Mouse (Mus musculus): ENCODE results near the gene Krtap5-1. TPM values are rescaled to one million over a fixed set of nuclear protein-coding genes. Genes with fewer than 3 reads are reported as not detected.
"Not testable (repeated sequence)": the region's sequence is repeated elsewhere in the genome, so short reads cannot be mapped to it uniquely, and the experiment has no call there.

Gene Krtap5-1
- not detected in 2 replicates for polyA plus RNA-seq (2014; fragmentation: Nextera tagmentation; extraction: Ambion mirVana)

DNA sequence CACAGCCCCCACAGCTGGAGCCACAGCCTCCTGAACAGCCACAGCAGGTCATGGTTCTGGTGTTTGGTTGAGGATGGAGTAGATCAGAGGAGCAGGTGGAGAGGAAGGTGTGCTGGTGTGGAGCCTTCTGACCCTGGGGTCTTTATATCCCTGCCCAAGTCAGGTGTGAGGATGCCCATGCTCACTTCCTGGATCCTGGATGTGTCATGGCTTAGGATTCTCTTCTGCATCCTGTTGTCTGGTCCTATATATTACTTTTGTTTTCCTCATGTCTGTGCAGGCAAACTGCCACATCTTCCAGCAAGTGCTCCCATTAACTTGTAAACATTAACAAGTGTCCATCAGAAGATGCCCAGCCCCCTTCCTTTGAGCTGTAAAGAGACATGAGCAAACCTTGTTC, at the start of gene Krtap5-1:
Gene Krtap5-1 (minus strand): TSS at position 101 of the 400 bp plus-strand sequence.
- not testable (repeated sequence) for H3K4me3 ChIP-seq (ENCODE audit: low read depth, low read length); DNase-seq (ENCODE audit: low spot score, missing footprints); H3K4me1 ChIP-seq (ENCODE audit: control insufficient read depth, insufficient read depth, low read length); H3K27me3 ChIP-seq (ENCODE audit: control insufficient read depth, insufficient read depth, low read length); H3K9me3 ChIP-seq (ENCODE audit: control insufficient read depth, low read length); ATAC-seq (ENCODE audit: low FRiP score); H3K4me2 ChIP-seq; H3K36me3 ChIP-seq (ENCODE audit: control insufficient read depth, insufficient read depth, low read length); H3K27ac ChIP-seq (ENCODE audit: low read depth, low read length); H3K9ac ChIP-seq (ENCODE audit: low read length)

DNA sequence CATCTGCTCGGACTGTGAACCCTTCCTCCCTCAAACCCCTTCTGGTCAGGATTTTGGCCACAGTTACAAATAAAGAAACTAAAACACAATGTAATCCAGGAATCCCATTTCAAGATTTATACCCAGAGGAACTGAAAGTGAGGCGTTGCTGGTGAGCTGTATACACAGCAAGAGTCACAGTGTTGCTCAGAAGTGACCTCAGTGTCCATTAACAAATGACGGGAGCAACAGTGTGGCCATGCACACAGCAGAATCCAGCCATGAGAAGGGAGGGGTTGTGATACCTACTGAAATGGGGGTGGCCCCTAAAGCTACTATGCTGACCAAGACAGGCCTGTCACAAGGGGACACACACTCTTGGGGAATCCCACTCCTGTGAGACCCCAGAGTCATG, 45.3 kb upstream of the Krtap5-1 start:
- Histone ChIP-seq H3K4me1 (ENCODE audit: control insufficient read depth, insufficient read depth, low read length) (no peaks in the 10 kb centered on the region), H3K9me3 (ENCODE audit: control insufficient read depth, low read length) (no peaks in the 10 kb centered on the region), H3K4me3 (ENCODE audit: low read depth, low read length) (no peak overlapping the region), H3K27me3 (ENCODE audit: control insufficient read depth, insufficient read depth, low read length) (no peaks in the 10 kb centered on the region), H3K36me3 (ENCODE audit: control insufficient read depth, insufficient read depth, low read length) (no peaks in the 10 kb centered on the region), H3K9ac (ENCODE audit: low read length) (no peak overlapping the region), H3K4me2 (no peak overlapping the region), H3K27ac (ENCODE audit: low read depth, low read length) (no peak overlapping the region)
- ATAC-seq (ENCODE audit: low FRiP score) (no peak), DNase-seq (ENCODE audit: low spot score, missing footprints) (no peak)
- WGBS, result 83% methylated on average over 3 of the region's 3 CpGs

DNA sequence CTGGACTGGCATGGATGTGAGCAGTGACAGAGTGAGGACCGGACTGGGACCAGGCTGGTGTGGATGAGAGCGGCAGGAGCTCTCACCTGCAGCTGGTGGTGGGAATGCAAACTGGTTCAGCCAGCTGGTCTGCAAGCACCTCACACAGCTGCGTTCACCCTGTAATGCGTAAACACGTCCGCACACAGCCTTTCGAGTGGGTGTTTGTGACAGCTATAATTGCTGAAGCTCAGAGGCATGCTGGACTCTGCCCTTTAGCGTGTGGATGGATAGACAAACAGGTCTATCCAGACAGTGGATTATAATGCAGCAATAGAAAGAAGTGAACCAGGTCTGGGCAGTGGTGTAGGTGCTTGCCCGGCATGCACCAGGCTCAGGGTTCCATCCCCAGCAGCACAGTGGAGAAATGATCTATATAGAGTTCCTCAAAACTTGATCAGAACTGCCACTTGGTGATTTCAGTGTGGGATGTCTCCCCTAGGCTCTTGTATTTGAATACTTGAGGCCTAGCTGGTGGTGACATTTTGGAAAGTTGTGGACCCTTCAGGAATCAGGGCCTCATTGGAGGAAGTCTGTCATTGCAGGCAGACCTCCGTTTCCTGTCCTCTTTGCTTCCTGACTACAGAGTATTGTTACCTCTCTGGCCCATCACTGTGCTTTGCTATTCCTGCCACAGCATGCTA, 44.8 kb upstream of the Krtap5-1 start:
- Histone ChIP-seq H3K4me2 (no peak overlapping the region), H3K27ac (ENCODE audit: low read depth, low read length) (no peak overlapping the region), H3K9me3 (ENCODE audit: control insufficient read depth, low read length) (no peaks in the 10 kb centered on the region), H3K4me1 (ENCODE audit: control insufficient read depth, insufficient read depth, low read length) (no peaks in the 10 kb centered on the region), H3K4me3 (ENCODE audit: low read depth, low read length) (no peak overlapping the region), H3K9ac (ENCODE audit: low read length) (no peak overlapping the region), H3K36me3 (ENCODE audit: control insufficient read depth, insufficient read depth, low read length) (no peaks in the 10 kb centered on the region), H3K27me3 (ENCODE audit: control insufficient read depth, insufficient read depth, low read length) (no peaks in the 10 kb centered on the region)
- ATAC-seq (ENCODE audit: low FRiP score) (no peak), DNase-seq (ENCODE audit: low spot score, missing footprints) (peak; percentile 35)
- 86% methylated on average over 10 of the region's 10 CpGs for WGBS

DNA sequence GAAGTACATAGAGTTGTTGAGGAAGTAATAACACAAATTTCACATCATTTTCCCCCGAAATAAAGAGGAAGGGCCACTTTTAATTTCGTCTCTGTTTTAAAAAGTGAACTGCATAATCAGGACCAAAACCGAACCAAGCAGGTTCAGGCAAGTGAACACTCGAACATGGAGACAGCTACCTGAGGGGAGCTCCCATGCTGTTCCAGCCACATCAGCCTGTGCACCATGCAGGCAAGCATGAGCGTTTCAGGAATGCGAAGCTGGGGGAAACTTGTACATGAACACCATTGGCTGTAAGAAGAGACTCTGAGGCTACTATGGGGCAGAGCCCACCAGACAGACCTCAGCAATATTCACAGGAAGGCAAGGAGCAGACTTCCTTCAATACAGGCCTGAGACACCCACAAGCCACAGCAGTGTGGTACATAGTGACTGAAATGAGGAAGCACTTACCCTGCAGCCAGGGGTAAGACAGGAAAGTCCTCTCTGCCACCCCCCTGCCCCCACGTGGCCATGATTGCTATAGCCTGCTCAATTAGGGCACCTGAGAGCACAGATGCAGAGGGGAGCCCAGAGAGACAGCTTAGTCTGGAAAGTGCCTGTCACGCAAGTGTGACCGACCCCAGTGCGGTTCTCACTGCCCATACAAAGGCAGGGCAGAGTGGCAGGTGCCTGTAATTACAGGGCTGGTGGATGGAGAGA, 43.5 kb upstream of the Krtap5-1 start:
- H3K9ac ChIP-seq (ENCODE audit: low read length), result no peak overlapping the region
- H3K9me3 ChIP-seq (ENCODE audit: control insufficient read depth, low read length), result no peaks in the 10 kb centered on the region
- DNase-seq (ENCODE audit: low spot score, missing footprints) (peak; percentile 78), ATAC-seq (ENCODE audit: low FRiP score) (no peak)
- H3K4me3 ChIP-seq (ENCODE audit: low read depth, low read length), result no peak overlapping the region
- 63% methylated on average over 10 of the region's 10 CpGs for WGBS
- no peaks in the 10 kb centered on the region for H3K36me3 ChIP-seq (ENCODE audit: control insufficient read depth, insufficient read depth, low read length)
- no peaks in the 10 kb centered on the region for H3K4me1 ChIP-seq (ENCODE audit: control insufficient read depth, insufficient read depth, low read length)
- no peak overlapping the region for H3K4me2 ChIP-seq
- H3K27me3 ChIP-seq (ENCODE audit: control insufficient read depth, insufficient read depth, low read length), result no peaks in the 10 kb centered on the region
- no peak overlapping the region for H3K27ac ChIP-seq (ENCODE audit: low read depth, low read length)

- WGBS, result 80% methylated on average over 8 of the region's 8 CpGs
- Histone ChIP-seq H3K27ac (ENCODE audit: low read depth, low read length) (no peak overlapping the region), H3K27me3 (ENCODE audit: control insufficient read depth, insufficient read depth, low read length) (no peaks in the 10 kb centered on the region), H3K4me1 (ENCODE audit: control insufficient read depth, insufficient read depth, low read length) (no peaks in the 10 kb centered on the region), H3K4me3 (ENCODE audit: low read depth, low read length) (no peak overlapping the region), H3K4me2 (no peak overlapping the region), H3K9ac (ENCODE audit: low read length) (no peak overlapping the region), H3K36me3 (ENCODE audit: control insufficient read depth, insufficient read depth, low read length) (no peaks in the 10 kb centered on the region), H3K9me3 (ENCODE audit: control insufficient read depth, low read length) (no peaks in the 10 kb centered on the region)
- DNase-seq (ENCODE audit: low spot score, missing footprints) (peak; percentile 53), ATAC-seq (ENCODE audit: low FRiP score) (no peak)
Measured at GRCm38 (mm10) chr7:142335151-142335550, 38.2 kb upstream of the Krtap5-1 start.

- ATAC-seq (ENCODE audit: low FRiP score), result peak; percentile 76
- no peaks in the 10 kb centered on the region for H3K9me3 ChIP-seq (ENCODE audit: control insufficient read depth, low read length)
- no peaks in the 10 kb centered on the region for H3K27me3 ChIP-seq (ENCODE audit: control insufficient read depth, insufficient read depth, low read length)
- peak; percentile 100 for DNase-seq (ENCODE audit: low spot score, missing footprints)
- H3K4me2 ChIP-seq, result no peak overlapping the region
- no peaks in the 10 kb centered on the region for H3K36me3 ChIP-seq (ENCODE audit: control insufficient read depth, insufficient read depth, low read length)
- H3K4me1 ChIP-seq (ENCODE audit: control insufficient read depth, insufficient read depth, low read length), result no peaks in the 10 kb centered on the region
- WGBS, result 6% methylated on average over 3 of the region's 3 CpGs
- no peak overlapping the region for H3K4me3 ChIP-seq (ENCODE audit: low read depth, low read length)
- no peak overlapping the region for H3K27ac ChIP-seq (ENCODE audit: low read depth, low read length)
- H3K9ac ChIP-seq (ENCODE audit: low read length), result no peak overlapping the region
Measured at GRCm38 (mm10) chr7:142334246-142334645, 37.3 kb upstream of the Krtap5-1 start.

- H3K27me3 ChIP-seq (ENCODE audit: control insufficient read depth, insufficient read depth, low read length); H3K4me2 ChIP-seq; ATAC-seq (ENCODE audit: low FRiP score); H3K4me3 ChIP-seq (ENCODE audit: low read depth, low read length); H3K9me3 ChIP-seq (ENCODE audit: control insufficient read depth, low read length); H3K36me3 ChIP-seq (ENCODE audit: control insufficient read depth, insufficient read depth, low read length); H3K4me1 ChIP-seq (ENCODE audit: control insufficient read depth, insufficient read depth, low read length); H3K9ac ChIP-seq (ENCODE audit: low read length); DNase-seq (ENCODE audit: low spot score, missing footprints); H3K27ac ChIP-seq (ENCODE audit: low read depth, low read length): not testable (repeated sequence)
- 82% methylated on average over 2 of the region's 9 CpGs for WGBS
Measured at GRCm38 (mm10) chr7:142332741-142333140, 35.8 kb upstream of the Krtap5-1 start.

GRCm38 (mm10) chr7:142331281-142331680, 34.4 kb upstream of the Krtap5-1 start:
- Histone ChIP-seq H3K4me2 (no peak overlapping the region), H3K9ac (ENCODE audit: low read length) (no peak overlapping the region), H3K4me3 (ENCODE audit: low read depth, low read length) (no peak overlapping the region), H3K4me1 (ENCODE audit: control insufficient read depth, insufficient read depth, low read length) (no peaks in the 10 kb centered on the region), H3K36me3 (ENCODE audit: control insufficient read depth, insufficient read depth, low read length) (no peaks in the 10 kb centered on the region), H3K9me3 (ENCODE audit: control insufficient read depth, low read length) (no peaks in the 10 kb centered on the region), H3K27ac (ENCODE audit: low read depth, low read length) (no peak overlapping the region), H3K27me3 (ENCODE audit: control insufficient read depth, insufficient read depth, low read length) (no peaks in the 10 kb centered on the region)
- ATAC-seq (ENCODE audit: low FRiP score) (no peak), DNase-seq (ENCODE audit: low spot score, missing footprints) (peak; percentile 39)
- 89% methylated on average over 4 of the region's 4 CpGs for WGBS

DNA sequence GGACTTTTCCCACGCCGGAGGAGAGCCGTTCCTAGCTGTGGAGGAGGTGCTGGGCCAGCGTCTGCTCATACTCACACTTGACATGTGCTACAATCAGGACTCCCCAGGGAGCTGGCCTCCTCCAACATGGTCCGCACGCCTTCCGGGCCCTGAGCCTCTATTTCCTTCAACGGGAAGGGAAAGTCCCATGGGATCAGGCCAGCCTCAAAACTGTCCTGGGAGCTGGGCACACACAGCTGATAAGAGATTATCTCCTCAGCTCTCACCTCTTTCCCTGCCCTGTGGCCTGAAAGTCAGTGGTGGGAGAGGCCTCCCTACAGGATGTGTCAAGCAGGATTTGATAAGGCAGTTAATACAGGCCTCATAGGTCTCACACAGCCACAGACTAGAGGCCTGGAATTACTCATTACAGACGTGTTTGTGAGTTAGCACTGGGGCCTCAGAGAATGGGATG, 33.4 kb upstream of the Krtap5-1 start:
- no peak overlapping the region for H3K4me2 ChIP-seq
- H3K27ac ChIP-seq (ENCODE audit: low read depth, low read length), result no peak overlapping the region
- no peak overlapping the region for H3K9ac ChIP-seq (ENCODE audit: low read length)
- H3K4me1 ChIP-seq (ENCODE audit: control insufficient read depth, insufficient read depth, low read length), result no peaks in the 10 kb centered on the region
- no peak for ATAC-seq (ENCODE audit: low FRiP score)
- 84% methylated on average over 9 of the region's 9 CpGs for WGBS
- no peak overlapping the region for H3K4me3 ChIP-seq (ENCODE audit: low read depth, low read length)
- H3K36me3 ChIP-seq (ENCODE audit: control insufficient read depth, insufficient read depth, low read length), result no peaks in the 10 kb centered on the region
- H3K27me3 ChIP-seq (ENCODE audit: control insufficient read depth, insufficient read depth, low read length), result no peaks in the 10 kb centered on the region
- no peaks in the 10 kb centered on the region for H3K9me3 ChIP-seq (ENCODE audit: control insufficient read depth, low read length)
- peak; percentile 73 for DNase-seq (ENCODE audit: low spot score, missing footprints)
